Mouse (Mus musculus) stomach, embryonic 14.5 days (tissue): Measurements from ENCODE around the gene Arl10. TPM values are rescaled to one million over a fixed set of nuclear protein-coding genes. Genes with fewer than 3 reads are reported as not detected.

Experiments
- ATAC-seq: fragments of 200-750 bp; cut with Nextera tagmentation; 2 replicates; pipeline ENCODE4 v1.8.0; 2017; ENCODE audit warnings: low read depth, moderate TSS enrichment; ENCODE audit not compliant: insufficient number of reproducible peaks, insufficient read depth, low FRiP score
- H3K27ac ChIP-seq: fragments of 300-500 bp; sonication (generic); 2 replicates; pipeline ENCODE4 v1.5.1; 2014; ENCODE audit warnings: mild to moderate bottlenecking, low read length, moderate library complexity, mixed read lengths
- H3K27me3 ChIP-seq: fragments of 300-500 bp; sonication (generic); 2 replicates; pipeline ENCODE4 v1.6.1; 2014; ENCODE audit warnings: low read length, control low read depth, mixed read lengths; ENCODE audit not compliant: control insufficient read depth, insufficient read depth
- H3K36me3 ChIP-seq: fragments of 300-500 bp; sonication (generic); 2 replicates; pipeline ENCODE4 v1.6.1; 2014; ENCODE audit warnings: mild to moderate bottlenecking, control low read depth, low read length, moderate library complexity, mixed read lengths; ENCODE audit not compliant: control insufficient read depth, insufficient read depth
- H3K4me1 ChIP-seq: fragments of 300-500 bp; sonication (generic); 2 replicates; pipeline ENCODE4 v1.6.1; 2014; ENCODE audit warnings: low read length, control low read depth, mixed read lengths; ENCODE audit not compliant: control insufficient read depth, insufficient read depth
- H3K4me2 ChIP-seq: fragments of 300-500 bp; sonication (generic); replicated peaks from 2 replicates; pipeline ENCODE4 v1.6.1; 2014; ENCODE audit warnings: low read depth, low read length, control low read depth
- H3K4me3 ChIP-seq: fragments of 300-500 bp; sonication (generic); 2 replicates; pipeline ENCODE4 v1.5.1; 2014; ENCODE audit warnings: low read depth, low read length, control low read depth
- H3K9ac ChIP-seq: fragments of 300-500 bp; sonication (generic); replicated peaks from 2 replicates; pipeline ENCODE4 v1.6.1; 2014; ENCODE audit warnings: low read depth, mild to moderate bottlenecking, control low read depth, low read length, moderate library complexity, mixed read lengths
- H3K9me3 ChIP-seq: fragments of 300-500 bp; sonication (generic); 2 replicates; pipeline ENCODE4 v1.6.1; 2016; ENCODE audit warnings: low read depth, low read length, control low read depth; ENCODE audit not compliant: control insufficient read depth
- WGBS: fragments of 180-500 bp; shearing (Covaris S2); extraction: QIAGEN DNeasy Blood & Tissue Kit; methylation state at CpG from one replicate; pipeline ENCODE4 v1.1.7; 2014; 5-methylcytosine and 5-hydroxymethylcytosine counted together
- polyA plus RNA-seq: library from polyadenylated mRNA; unstranded; fragments of >200 nt; fragmentation: Nextera tagmentation; extraction: Ambion mirVana; gene quantifications from 2 replicates; pipeline ENCODE4 v1.2.1, GENCODE M21; 2014

Arl10 gene
- 25.8 and 28.9 TPM in 2 replicates for polyA plus RNA-seq

- under 1% methylated on average over 55 of the region's 55 CpGs for WGBS
- no peaks in the 10 kb centered on the region for H3K27me3 ChIP-seq
- peak; percentile 91 for ATAC-seq
- H3K36me3 ChIP-seq: peaks cover 20% of the 10 kb centered on the region
- peak within 1 kb of the TSS; percentile 86 for H3K9ac ChIP-seq
- H3K27ac ChIP-seq: peak within 1 kb of the TSS; percentile 69; the same call in 1 of the 2 replicates
- peaks cover 12% of the 10 kb centered on the region for H3K4me1 ChIP-seq
- H3K4me2 ChIP-seq: peak within 1 kb of the TSS; percentile 61
- H3K9me3 ChIP-seq: no peaks in the 10 kb centered on the region
- peak within 1 kb of the TSS; percentile 98 for H3K4me3 ChIP-seq
Measured at GRCm38 (mm10) chr13:54574854-54575481, at the start of gene Arl10. Arl10 (plus strand) TSS chr13:54575015.

- H3K9me3 ChIP-seq: no peaks in the 10 kb centered on the region
- no peaks in the 10 kb centered on the region for H3K27me3 ChIP-seq
- no peak overlapping the region for H3K9ac ChIP-seq
- WGBS: 88% methylated on average over 6 of the region's 6 CpGs
- H3K4me3 ChIP-seq: no peak overlapping the region
- no peak overlapping the region for H3K4me2 ChIP-seq
- H3K27ac ChIP-seq: no peak overlapping the region
- H3K36me3 ChIP-seq: peaks cover 37% of the 10 kb centered on the region
- H3K4me1 ChIP-seq: no peaks in the 10 kb centered on the region
- ATAC-seq: no peak
Measured at GRCm38 (mm10) chr13:54527140-54527539, 47.7 kb upstream of the Arl10 start.

GRCm38 (mm10) chr13:54532134-54532533 is 42.7 kb upstream of the Arl10 start:
- Histone ChIP-seq H3K9ac (no peak overlapping the region), H3K4me3 (no peak overlapping the region), H3K36me3 (peaks cover 29% of the 10 kb centered on the region), H3K4me2 (no peak overlapping the region), H3K27ac (no peak overlapping the region), H3K27me3 (no peaks in the 10 kb centered on the region), H3K9me3 (no peaks in the 10 kb centered on the region), H3K4me1 (no peaks in the 10 kb centered on the region)
- no peak for ATAC-seq

GRCm38 (mm10) chr13:54548036-54548435 is 26.8 kb upstream of the Arl10 start:
- Histone ChIP-seq H3K4me1 (no peaks in the 10 kb centered on the region), H3K4me2 (no peak overlapping the region), H3K27ac (no peak overlapping the region), H3K9me3 (no peaks in the 10 kb centered on the region), H3K4me3 (no peak overlapping the region), H3K36me3 (peaks cover 42% of the 10 kb centered on the region), H3K27me3 (no peaks in the 10 kb centered on the region), H3K9ac (no peak overlapping the region)
- WGBS: 78% methylated on average over 7 of the region's 7 CpGs
- ATAC-seq: no peak

GRCm38 (mm10) chr13:54556176-54556575 is 18.6 kb upstream of the Arl10 start:
- no peak overlapping the region for H3K27ac ChIP-seq
- no peaks in the 10 kb centered on the region for H3K27me3 ChIP-seq
- ATAC-seq: no peak
- 87% methylated on average over 9 of the region's 9 CpGs for WGBS
- peaks cover 72% of the 10 kb centered on the region for H3K36me3 ChIP-seq
- H3K4me2 ChIP-seq: no peak overlapping the region
- no peak overlapping the region for H3K9ac ChIP-seq
- H3K4me3 ChIP-seq: no peak overlapping the region
- H3K4me1 ChIP-seq: no peaks in the 10 kb centered on the region
- no peaks in the 10 kb centered on the region for H3K9me3 ChIP-seq

GRCm38 (mm10) chr13:54556796-54557195 is 18.0 kb upstream of the Arl10 start:
- WGBS: 85% methylated on average over 3 of the region's 3 CpGs
- no peak for ATAC-seq
- H3K36me3 ChIP-seq: peaks cover 66% of the 10 kb centered on the region

GRCm38 (mm10) chr13:54557652-54558051 is 17.2 kb upstream of the Arl10 start:
- no peak for ATAC-seq
- WGBS: 94% methylated on average over 1 of the region's 1 CpGs
- Histone ChIP-seq H3K36me3 (peaks cover 67% of the 10 kb centered on the region), H3K4me3 (no peak overlapping the region), H3K9me3 (no peaks in the 10 kb centered on the region), H3K27me3 (no peaks in the 10 kb centered on the region), H3K27ac (no peak overlapping the region), H3K4me1 (no peaks in the 10 kb centered on the region), H3K9ac (no peak overlapping the region), H3K4me2 (no peak overlapping the region)

More at GRCm38 (mm10) chr13:54556796-54557195, 18.0 kb upstream of the Arl10 start:
- no peak overlapping the region for H3K9ac ChIP-seq
- H3K9me3 ChIP-seq: no peaks in the 10 kb centered on the region
- no peaks in the 10 kb centered on the region for H3K4me1 ChIP-seq
- H3K4me2 ChIP-seq: no peak overlapping the region
- H3K4me3 ChIP-seq: no peak overlapping the region
- no peak overlapping the region for H3K27ac ChIP-seq
- H3K27me3 ChIP-seq: no peaks in the 10 kb centered on the region

- peaks cover 5% of the 10 kb centered on the region; the same call in 1 of the 2 replicates for H3K4me1 ChIP-seq
- no peaks in the 10 kb centered on the region for H3K27me3 ChIP-seq
- no peak overlapping the region for H3K9ac ChIP-seq
- WGBS: 88% methylated on average over 2 of the region's 2 CpGs
- peaks cover 51% of the 10 kb centered on the region for H3K36me3 ChIP-seq
- ATAC-seq: no peak
- H3K27ac ChIP-seq: no peak overlapping the region
- no peaks in the 10 kb centered on the region for H3K9me3 ChIP-seq
- H3K4me2 ChIP-seq: no peak overlapping the region
- H3K4me3 ChIP-seq: no peak overlapping the region
Measured at GRCm38 (mm10) chr13:54559656-54560055, 15.2 kb upstream of the Arl10 start.

GRCm38 (mm10) chr13:54560608-54561007 is 14.2 kb upstream of the Arl10 start:
- no peaks in the 10 kb centered on the region for H3K9me3 ChIP-seq
- H3K27me3 ChIP-seq: no peaks in the 10 kb centered on the region
- no peak for ATAC-seq
- no peak overlapping the region for H3K27ac ChIP-seq
- H3K4me2 ChIP-seq: no peak overlapping the region
- no peak overlapping the region for H3K9ac ChIP-seq
- H3K4me3 ChIP-seq: no peak overlapping the region
- peaks cover 49% of the 10 kb centered on the region for H3K36me3 ChIP-seq
- peaks cover 5% of the 10 kb centered on the region; the same call in 1 of the 2 replicates for H3K4me1 ChIP-seq
- WGBS: 90% methylated on average over 7 of the region's 7 CpGs
